Mouse (Mus musculus): Measurements from ENCODE around the gene Psapl1. TPM values are rescaled to one million over a fixed set of nuclear protein-coding genes. Genes with fewer than 3 reads are reported as not detected.

Psapl1 gene
- polyA plus RNA-seq, 1 experiment from 2014 or later: 0.05 TPM

DNA sequence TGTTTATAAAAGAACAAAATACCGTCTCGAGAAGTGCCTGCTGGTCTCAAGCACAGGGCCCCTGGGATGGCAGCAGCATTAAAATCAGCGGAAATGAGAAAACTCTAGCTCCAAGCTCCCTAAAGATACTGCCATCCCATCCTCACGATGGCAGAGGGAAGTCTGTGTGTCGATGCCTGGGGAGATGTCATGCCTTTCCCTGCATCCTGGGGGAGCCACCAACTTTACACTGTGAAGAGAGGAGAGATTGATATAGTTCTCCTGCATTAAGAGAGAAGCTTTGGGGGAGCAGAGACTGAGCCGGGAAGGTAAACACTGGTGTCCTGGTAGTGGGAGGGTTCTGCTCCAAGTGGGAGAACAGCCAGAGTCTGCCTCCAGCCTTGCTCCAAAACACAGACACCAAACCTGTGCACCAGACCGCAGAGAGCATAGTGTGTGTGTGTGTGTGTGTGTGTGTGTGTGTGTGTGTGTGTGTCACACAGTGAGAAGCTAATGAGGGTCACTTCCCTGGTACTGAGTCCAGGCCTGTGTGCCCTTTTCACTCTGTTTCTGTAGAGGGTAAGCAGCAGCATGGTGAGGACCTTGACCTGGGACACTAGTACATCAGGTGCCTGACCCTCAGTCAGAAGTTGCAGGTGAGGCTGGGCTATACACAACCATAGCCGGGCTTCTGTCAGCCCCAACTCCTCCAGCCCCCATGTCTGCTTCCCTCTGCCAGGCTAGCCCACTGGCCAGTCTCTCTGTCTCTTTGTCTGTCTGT is 17.3 kb upstream of the Psapl1 start:
- no peak overlapping the region for H3K4me3 ChIP-seq
- no peak overlapping the region for H3K27ac ChIP-seq
- H3K36me3 ChIP-seq: no peaks in the 10 kb centered on the region
- H3K9me3 ChIP-seq (replicated peaks): no peaks in the 10 kb centered on the region
- H3K27me3 ChIP-seq (ENCODE audit: low read depth, poor library complexity, severe bottlenecking): no peaks in the 10 kb centered on the region
- WGBS: 74% methylated on average over 8 of the region's 8 CpGs
- no peak for DNase-seq (ENCODE audit: low spot score)
- H3K4me1 ChIP-seq: no peaks in the 10 kb centered on the region

DNA sequence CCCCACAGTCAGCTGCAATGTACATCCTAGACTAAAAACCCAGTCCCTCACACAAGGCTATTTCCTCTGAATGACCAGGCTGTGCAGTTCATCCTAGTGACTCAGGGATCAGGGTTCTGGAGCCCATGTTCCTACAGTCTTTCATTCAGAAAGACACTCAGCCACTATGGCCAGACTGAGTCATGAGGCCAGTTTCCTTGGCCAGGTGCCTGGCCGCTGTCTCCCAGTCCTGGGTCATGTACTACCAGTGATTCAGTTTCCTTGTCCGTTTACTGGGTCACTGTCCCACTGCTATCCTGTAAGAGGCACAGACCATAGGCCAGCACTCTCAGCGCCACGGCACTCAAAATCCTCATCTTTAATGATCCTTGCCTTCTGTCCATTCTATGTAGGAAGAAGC is 15.5 kb upstream of the Psapl1 start:
- no peaks in the 10 kb centered on the region for H3K27me3 ChIP-seq (ENCODE audit: low read depth, poor library complexity, severe bottlenecking)
- DNase-seq (ENCODE audit: low spot score): no peak
- no peak overlapping the region for H3K4me3 ChIP-seq
- no peaks in the 10 kb centered on the region for H3K9me3 ChIP-seq (replicated peaks)
- no peak overlapping the region for H3K27ac ChIP-seq
- no peaks in the 10 kb centered on the region for H3K36me3 ChIP-seq
- no peaks in the 10 kb centered on the region for H3K4me1 ChIP-seq
- 86% methylated on average over 4 of the region's 4 CpGs for WGBS

DNA sequence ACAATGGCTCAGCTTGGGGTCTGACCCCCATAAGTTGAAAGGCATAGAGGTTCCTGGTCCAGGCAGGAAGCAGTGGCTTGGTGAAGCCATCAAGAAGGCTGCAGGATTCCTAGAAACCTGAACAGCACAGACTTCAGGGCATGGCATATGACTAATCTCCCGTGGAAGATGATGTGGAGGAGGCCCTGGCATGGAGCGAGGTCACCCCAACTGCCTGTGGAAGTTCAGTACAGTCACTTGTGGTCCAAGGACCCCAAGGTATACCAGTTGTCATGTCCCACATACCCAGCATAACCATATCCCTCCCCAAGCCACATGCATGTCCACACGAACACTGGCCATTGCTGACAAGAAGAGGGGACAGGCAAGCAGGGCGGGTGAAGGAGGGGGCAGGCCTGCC is 12.5 kb upstream of the Psapl1 start:
- H3K9me3 ChIP-seq (replicated peaks): no peaks in the 10 kb centered on the region
- H3K36me3 ChIP-seq: no peaks in the 10 kb centered on the region
- peaks cover 8% of the 10 kb centered on the region for H3K4me1 ChIP-seq
- 82% methylated on average over 4 of the region's 4 CpGs for WGBS
- no peak for DNase-seq (ENCODE audit: low spot score)
- H3K4me3 ChIP-seq: no peak overlapping the region
- no peaks in the 10 kb centered on the region for H3K27me3 ChIP-seq (ENCODE audit: low read depth, poor library complexity, severe bottlenecking)
- H3K27ac ChIP-seq: no peak overlapping the region

DNA sequence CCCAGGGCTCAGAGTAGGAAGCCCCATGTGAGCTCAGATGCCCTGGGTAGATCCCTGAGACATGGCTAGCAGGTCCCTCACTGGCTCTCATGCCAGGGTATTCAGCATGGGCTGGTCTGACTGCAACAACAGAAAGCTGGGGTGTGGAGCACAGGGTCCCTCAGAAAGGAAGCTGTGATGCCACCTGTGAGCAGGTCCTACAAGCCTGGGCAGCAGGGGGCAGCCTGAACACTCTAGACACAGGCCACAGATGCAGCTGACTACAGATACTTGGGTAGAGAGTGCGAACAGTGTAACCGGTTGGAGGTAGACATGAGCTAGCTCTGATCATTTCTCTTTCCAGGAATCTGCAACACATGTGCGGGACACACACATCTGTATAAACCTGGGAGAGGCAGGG is 11.9 kb upstream of the Psapl1 start:
- H3K36me3 ChIP-seq: no peaks in the 10 kb centered on the region
- no peak for DNase-seq (ENCODE audit: low spot score)
- H3K27me3 ChIP-seq (ENCODE audit: low read depth, poor library complexity, severe bottlenecking): no peaks in the 10 kb centered on the region
- peaks cover 8% of the 10 kb centered on the region for H3K4me1 ChIP-seq
- H3K4me3 ChIP-seq: no peak overlapping the region
- 95% methylated on average over 3 of the region's 3 CpGs for WGBS
- H3K9me3 ChIP-seq (replicated peaks): no peaks in the 10 kb centered on the region
- H3K27ac ChIP-seq: no peak overlapping the region

DNA sequence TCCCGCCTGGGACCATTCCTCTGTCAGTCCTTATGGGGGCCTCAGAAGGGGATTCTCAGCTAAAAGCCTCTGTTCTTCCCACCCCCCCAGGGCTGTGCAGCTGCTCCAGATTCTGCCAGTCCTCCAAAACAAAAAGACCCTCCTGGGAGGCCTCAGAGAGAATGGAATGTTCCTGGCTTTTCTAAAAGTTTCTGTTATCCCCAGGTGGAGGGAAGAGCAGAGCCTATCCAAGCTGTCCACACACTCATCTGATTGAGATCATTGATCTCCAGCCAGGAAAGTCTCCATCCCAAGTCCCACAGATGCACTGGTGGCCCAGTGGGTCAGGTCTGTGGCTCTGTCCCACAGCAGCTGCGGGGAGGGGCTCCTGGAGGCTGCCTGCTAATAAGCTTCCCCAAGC is 11.1 kb upstream of the Psapl1 start:
- no peaks in the 10 kb centered on the region for H3K9me3 ChIP-seq (replicated peaks)
- no peak for DNase-seq (ENCODE audit: low spot score)
- 89% methylated on average over 2 of the region's 2 CpGs for WGBS
- H3K36me3 ChIP-seq: no peaks in the 10 kb centered on the region
- H3K4me1 ChIP-seq: peaks cover 8% of the 10 kb centered on the region
- no peaks in the 10 kb centered on the region for H3K27me3 ChIP-seq (ENCODE audit: low read depth, poor library complexity, severe bottlenecking)
- no peak overlapping the region for H3K27ac ChIP-seq
- H3K4me3 ChIP-seq: no peak overlapping the region

DNA sequence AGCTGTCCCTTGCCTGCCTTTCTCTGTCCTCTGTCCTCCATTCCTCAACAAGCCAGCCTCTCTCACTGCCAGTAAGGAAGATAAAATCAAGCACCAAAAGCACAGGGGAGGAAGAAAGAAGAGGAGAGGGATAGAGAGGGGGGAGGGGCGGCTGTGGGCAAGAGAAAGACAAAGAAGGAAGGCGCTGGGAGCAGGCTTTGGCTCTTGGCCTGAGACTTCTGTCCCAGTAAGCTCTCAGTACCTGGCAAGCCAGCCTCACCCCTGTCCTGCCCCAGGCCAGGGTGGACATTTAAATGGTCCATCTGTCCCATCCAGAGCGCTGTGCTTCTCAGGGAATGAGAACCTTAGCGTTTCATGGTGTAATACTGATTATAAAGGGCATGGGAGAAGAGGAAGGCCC is 9.2 kb upstream of the Psapl1 start:
- Histone ChIP-seq H3K27me3 (ENCODE audit: low read depth, poor library complexity, severe bottlenecking) (no peaks in the 10 kb centered on the region), H3K27ac (no peak overlapping the region), H3K36me3 (no peaks in the 10 kb centered on the region), H3K4me3 (no peak overlapping the region), H3K9me3 (replicated peaks) (no peaks in the 10 kb centered on the region), H3K4me1 (peaks cover 8% of the 10 kb centered on the region)
- DNase-seq (ENCODE audit: low spot score): no peak
- WGBS: 60% methylated on average over 4 of the region's 4 CpGs

DNA sequence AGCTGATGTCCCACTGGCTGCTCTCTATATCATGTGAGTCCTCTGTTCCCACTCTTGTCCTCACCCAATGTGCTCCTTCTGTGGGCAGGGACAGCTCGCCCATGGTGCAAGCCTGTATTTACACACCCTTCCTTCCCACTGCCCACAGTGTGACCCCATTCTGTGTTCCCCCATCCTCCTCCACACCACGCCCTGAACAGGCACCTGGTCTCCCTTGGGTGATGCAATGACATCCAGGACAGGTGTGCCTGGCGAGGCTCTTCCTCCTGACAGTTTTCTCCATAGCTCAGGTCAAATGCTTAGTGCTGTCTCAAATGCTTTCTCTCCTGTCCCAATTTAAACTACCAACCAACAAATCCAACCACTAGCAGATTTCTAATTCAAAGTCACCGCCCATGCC is 8.4 kb upstream of the Psapl1 start:
- H3K4me3 ChIP-seq: no peak overlapping the region
- H3K27me3 ChIP-seq (ENCODE audit: low read depth, poor library complexity, severe bottlenecking): no peaks in the 10 kb centered on the region
- H3K36me3 ChIP-seq: no peaks in the 10 kb centered on the region
- WGBS: 90% methylated on average over 4 of the region's 4 CpGs
- DNase-seq (ENCODE audit: low spot score): no peak
- H3K27ac ChIP-seq: no peak overlapping the region; the same call in 1 of the 2 replicates
- H3K9me3 ChIP-seq (replicated peaks): no peaks in the 10 kb centered on the region
- H3K4me1 ChIP-seq: peaks cover 8% of the 10 kb centered on the region

DNA sequence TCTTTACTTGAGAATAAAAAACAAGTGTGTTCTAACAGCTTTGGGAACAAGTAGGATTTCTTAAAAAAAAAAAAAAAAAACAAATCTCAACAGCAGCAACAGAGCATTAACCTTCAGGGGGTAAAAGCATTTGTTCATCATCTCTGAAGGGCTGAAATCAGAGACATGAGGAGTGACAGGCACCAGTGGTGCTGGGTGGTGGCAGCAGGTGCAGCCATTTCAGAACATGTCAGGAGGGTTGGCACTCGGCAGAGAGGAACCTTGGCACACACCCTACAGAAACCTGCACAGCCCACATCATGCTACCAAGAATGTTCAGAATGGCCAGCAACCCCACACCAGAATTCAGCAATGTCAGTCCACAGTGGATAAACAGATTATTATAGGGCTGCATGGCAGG is 4.3 kb upstream of the Psapl1 start:
- peaks cover 5% of the 10 kb centered on the region for H3K4me1 ChIP-seq
- WGBS: 86% methylated on average over 1 of the region's 1 CpGs
- no peaks in the 10 kb centered on the region for H3K9me3 ChIP-seq (replicated peaks)
- no peaks in the 10 kb centered on the region for H3K27me3 ChIP-seq (ENCODE audit: low read depth, poor library complexity, severe bottlenecking)
- no peak overlapping the region for H3K4me3 ChIP-seq
- H3K36me3 ChIP-seq: no peaks in the 10 kb centered on the region
- DNase-seq (ENCODE audit: low spot score): no peak
- no peak overlapping the region for H3K27ac ChIP-seq

DNA sequence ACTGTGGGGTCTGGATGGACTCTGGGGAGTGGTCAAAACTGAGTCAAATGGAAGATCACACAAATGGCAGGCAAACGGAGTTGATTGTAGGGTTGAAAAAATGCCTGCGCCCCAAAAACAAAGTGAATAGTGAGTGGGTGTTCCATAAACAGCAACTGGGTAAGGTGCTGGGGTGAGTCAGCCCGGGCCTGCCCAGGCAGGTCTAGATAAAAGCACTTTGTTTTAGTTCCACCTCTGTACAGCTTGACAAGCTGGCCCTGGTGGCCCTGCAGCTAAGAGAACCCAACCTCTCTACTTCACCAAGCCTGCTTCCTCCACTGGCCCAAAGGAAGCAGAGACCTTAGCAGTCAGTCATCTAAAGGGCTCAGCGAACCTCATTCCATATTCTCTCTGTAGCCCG is 1.0 kb upstream of the Psapl1 start:
- no peak for DNase-seq (ENCODE audit: low spot score)
- 82% methylated on average over 5 of the region's 5 CpGs for WGBS
- H3K27ac ChIP-seq: no peak overlapping the region

DNA sequence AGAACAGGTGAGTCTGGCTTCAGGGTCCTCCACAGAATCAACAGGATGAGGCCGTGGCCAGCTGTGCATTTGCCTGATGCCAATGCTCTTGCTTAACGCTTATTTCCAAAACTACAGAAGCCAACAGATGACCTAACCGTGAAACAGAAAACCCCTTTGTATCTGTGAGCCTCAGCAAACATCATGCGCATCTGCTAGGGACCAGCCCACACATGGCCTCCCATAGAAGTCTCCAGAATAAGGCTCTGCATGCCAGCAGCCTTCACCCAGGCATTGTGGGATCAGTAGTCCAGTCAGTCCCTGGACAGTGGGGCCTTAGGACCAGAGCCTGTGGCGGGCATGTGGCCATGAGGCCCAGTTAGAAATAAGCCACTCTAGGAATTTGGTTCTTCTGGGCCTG is 400 bp upstream of the Psapl1 start:
- no peak overlapping the region for H3K27ac ChIP-seq
- H3K4me1 ChIP-seq: no peaks in the 10 kb centered on the region
- WGBS: 93% methylated on average over 5 of the region's 5 CpGs
- no peaks in the 10 kb centered on the region for H3K9me3 ChIP-seq (replicated peaks)
- H3K27me3 ChIP-seq (ENCODE audit: low read depth, poor library complexity, severe bottlenecking): no peaks in the 10 kb centered on the region
- no peak for DNase-seq (ENCODE audit: low spot score)
- no peaks in the 10 kb centered on the region for H3K36me3 ChIP-seq
- H3K4me3 ChIP-seq: no peak overlapping the region

More for the DNA sequence above, 1.0 kb upstream of the Psapl1 start:
- H3K4me3 ChIP-seq: no peak overlapping the region
- no peaks in the 10 kb centered on the region for H3K27me3 ChIP-seq (ENCODE audit: low read depth, poor library complexity, severe bottlenecking)
- H3K4me1 ChIP-seq: no peaks in the 10 kb centered on the region
- H3K9me3 ChIP-seq (replicated peaks): no peaks in the 10 kb centered on the region
- H3K36me3 ChIP-seq: no peaks in the 10 kb centered on the region

DNA sequence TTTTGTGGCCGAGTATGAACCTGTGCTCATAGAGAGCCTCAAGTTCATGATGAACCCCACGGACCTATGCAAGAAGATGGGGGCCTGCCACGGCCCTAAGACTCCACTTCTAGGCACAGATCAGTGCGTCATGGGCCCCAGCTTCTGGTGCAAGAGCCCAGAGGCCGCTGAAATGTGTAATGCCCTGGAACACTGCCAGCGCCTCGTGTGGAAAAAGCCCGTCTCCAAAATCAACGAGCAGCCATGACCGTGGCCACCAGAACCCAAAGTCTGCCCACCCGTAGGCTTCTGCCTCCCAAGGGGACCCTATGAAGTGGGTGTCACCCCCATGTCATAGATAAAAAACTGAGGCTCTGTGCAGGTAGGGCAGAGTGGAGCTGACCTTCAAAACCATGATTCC is 1.6 kb downstream of the Psapl1 start:
- no peaks in the 10 kb centered on the region for H3K27me3 ChIP-seq (ENCODE audit: low read depth, poor library complexity, severe bottlenecking)
- no peaks in the 10 kb centered on the region for H3K4me1 ChIP-seq
- DNase-seq (ENCODE audit: low spot score): no peak
- no peaks in the 10 kb centered on the region for H3K36me3 ChIP-seq
- no peak overlapping the region for H3K4me3 ChIP-seq
- no peak overlapping the region for H3K27ac ChIP-seq
- H3K9me3 ChIP-seq (replicated peaks): no peaks in the 10 kb centered on the region
- WGBS: 95% methylated on average over 11 of the region's 11 CpGs

DNA sequence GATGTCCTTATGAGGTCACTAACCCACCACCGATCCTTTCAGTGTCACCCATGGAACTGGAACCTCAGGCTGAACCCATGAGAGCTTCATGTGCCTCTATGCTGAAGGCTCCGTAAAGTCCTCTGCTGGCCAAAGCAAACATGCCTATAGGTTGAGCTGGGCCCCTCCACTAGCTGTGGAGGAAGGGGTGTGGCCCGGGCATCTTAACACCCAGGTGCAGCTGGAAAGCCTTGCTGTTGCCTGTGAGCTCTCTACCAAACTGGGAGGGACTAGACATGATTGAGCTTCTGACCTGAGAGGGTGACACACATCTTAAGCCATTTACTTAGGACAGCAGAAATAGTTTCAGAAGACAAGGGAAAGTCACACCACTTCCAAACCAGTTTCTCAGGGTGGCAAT is 5.0 kb downstream of the Psapl1 start:
- no peaks in the 10 kb centered on the region for H3K36me3 ChIP-seq
- no peak for DNase-seq (ENCODE audit: low spot score)
- no peaks in the 10 kb centered on the region for H3K27me3 ChIP-seq (ENCODE audit: low read depth, poor library complexity, severe bottlenecking)
- no peaks in the 10 kb centered on the region for H3K4me1 ChIP-seq
- H3K27ac ChIP-seq: no peak overlapping the region
- no peak overlapping the region for H3K4me3 ChIP-seq
- WGBS: 86% methylated on average over 3 of the region's 3 CpGs
- no peaks in the 10 kb centered on the region for H3K9me3 ChIP-seq (replicated peaks)

DNA sequence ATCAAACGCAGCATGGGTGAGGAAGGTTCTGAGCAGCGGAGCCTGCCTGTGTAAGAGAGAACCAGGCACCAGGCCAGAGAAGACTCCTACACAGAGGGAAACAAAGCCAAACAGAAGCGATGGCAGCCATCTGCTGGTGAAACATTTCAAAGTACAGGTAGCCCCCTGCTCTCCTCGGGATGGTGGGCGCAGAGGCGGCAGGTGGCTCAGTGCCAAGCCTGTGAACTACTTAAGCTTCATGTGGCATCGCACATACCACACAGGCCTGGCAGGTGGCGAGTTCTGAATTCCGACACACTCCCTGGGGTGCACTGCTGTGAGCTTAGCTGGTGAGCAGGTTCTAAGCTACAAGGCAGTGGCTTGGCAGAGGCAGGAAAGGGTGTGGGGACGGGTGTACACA is 9.5 kb downstream of the Psapl1 start:
- Histone ChIP-seq H3K27me3 (ENCODE audit: low read depth, poor library complexity, severe bottlenecking) (no peaks in the 10 kb centered on the region), H3K36me3 (no peaks in the 10 kb centered on the region), H3K27ac (no peak overlapping the region), H3K4me3 (no peak overlapping the region), H3K9me3 (replicated peaks) (no peaks in the 10 kb centered on the region), H3K4me1 (no peaks in the 10 kb centered on the region)
- 89% methylated on average over 10 of the region's 10 CpGs for WGBS
- no peak for DNase-seq (ENCODE audit: low spot score)

DNA sequence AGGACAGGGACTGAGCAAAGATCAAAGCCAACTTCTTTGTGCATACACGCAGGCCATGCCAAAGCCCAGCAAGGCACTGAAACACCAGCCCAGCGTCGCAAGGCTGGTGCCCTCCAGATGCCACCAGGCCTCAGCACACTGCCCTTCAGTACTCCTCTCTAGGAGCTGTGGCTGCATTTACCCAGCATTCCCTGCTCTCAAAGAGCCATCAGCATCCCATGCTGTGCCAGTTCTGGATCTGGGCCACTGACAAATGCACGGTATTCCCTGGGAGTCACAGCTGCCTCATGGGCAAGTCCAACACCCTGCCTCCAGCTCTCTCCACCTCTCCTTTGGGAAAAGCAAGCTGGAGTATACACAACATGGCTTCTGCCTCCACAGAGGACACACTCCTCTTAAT is 16.3 kb downstream of the Psapl1 start:
- H3K9me3 ChIP-seq (replicated peaks): no peaks in the 10 kb centered on the region
- H3K27me3 ChIP-seq (ENCODE audit: low read depth, poor library complexity, severe bottlenecking): no peaks in the 10 kb centered on the region
- 91% methylated on average over 4 of the region's 4 CpGs for WGBS
- no peak overlapping the region for H3K4me3 ChIP-seq
- H3K27ac ChIP-seq: no peak overlapping the region
- H3K4me1 ChIP-seq: peaks cover 10% of the 10 kb centered on the region; the same call in 1 of the 2 replicates
- no peaks in the 10 kb centered on the region for H3K36me3 ChIP-seq
- no peak for DNase-seq (ENCODE audit: low spot score)
